Comparison of ENCODE assay signal across 19 mouse cellular contexts in genomic region chr9:99016759-99017158, GRCm38 (mm10). TPM values are rescaled to one million over a fixed set of nuclear protein-coding genes. Genes with fewer than 3 reads are reported as not detected.
"Had no signal": no experiment of that assay in that cellular context is flagged by ENCODE, and none has a peak within 500 bp of the region (broad histone marks: within the 10 kb centered on the region; RNA-seq: fewer than 3 reads in every experiment).

No protein-coding gene starts in this region.

- ATAC-seq: midbrain, embryonic 16.5 days had no signal

- H3K27ac ChIP-seq: kidney, postnatal 0 days; layer of hippocampus, adult 2 months; liver, embryonic 13.5 days; midbrain, embryonic 12.5 days; neural tube, embryonic 13.5 days had no signal

- H3K4me3 ChIP-seq: layer of hippocampus, adult 2 months; liver, embryonic 13.5 days; midbrain, embryonic 12.5 days; myocyte; neural tube, embryonic 13.5 days had no signal

- DNase-seq: liver, embryonic 13.5 days; lung, adult 2 months; lung, postnatal 14 days; lung, postnatal 4 days; thymus, adult 2 months; thymus, postnatal 14 days; thymus, postnatal 4 days had no signal

RNA-seq across cellular contexts. Expression of gene Gm1123, which starts 18.8 kb away (rescaled TPM):
- total RNA-seq: left cerebral cortex, postnatal 36 days; liver, adult 2 months; megakaryocyte progenitor cell, adult 5-6 weeks; megakaryocyte-erythroid progenitor cell, adult 5-6 weeks; monocyte, adult 5-6 weeks; neutrophil, adult 5-6 weeks had no signal
